Mouse (Mus musculus) intestine, embryonic 14.5 days (tissue): Measurements from ENCODE around the gene Cdk5. TPM values are rescaled to one million over a fixed set of nuclear protein-coding genes. Genes with fewer than 3 reads are reported as not detected.

Source experiments
- ATAC-seq: fragments of 200-750 bp; cut with Nextera tagmentation; replicated peaks from 2 replicates; pipeline ENCODE4 v1.8.0; 2017; ENCODE audit warnings: low read depth, moderate number of reproducible peaks, moderate TSS enrichment, moderate library complexity; ENCODE audit not compliant: low FRiP score, low TSS enrichment
- DNase-seq: peaks from one replicate; pipeline ENCODE4 v3.0.0-alpha.2; 2018; ENCODE audit warnings: low spot score
- H3K27ac ChIP-seq: fragments of 300-500 bp; sonication (generic); 2 replicates; pipeline ENCODE4 v1.5.1; 2014; ENCODE audit warnings: low read depth, mild to moderate bottlenecking, control low read depth
- H3K27me3 ChIP-seq: fragments of 300-500 bp; sonication (generic); replicated peaks from 2 replicates; pipeline ENCODE4 v1.6.1; 2014; ENCODE audit warnings: low read length, control low read depth; ENCODE audit not compliant: control insufficient read depth, insufficient read depth
- H3K36me3 ChIP-seq: fragments of 300-500 bp; sonication (generic); 2 replicates; pipeline ENCODE4 v1.6.1; 2014; ENCODE audit warnings: low read length, control low read depth; ENCODE audit not compliant: control insufficient read depth, insufficient read depth
- H3K4me1 ChIP-seq: fragments of 300-500 bp; sonication (generic); replicated peaks from 2 replicates; pipeline ENCODE4 v1.6.1; 2014; ENCODE audit warnings: low read length, control low read depth, mixed read lengths; ENCODE audit not compliant: control insufficient read depth, insufficient read depth
- H3K4me2 ChIP-seq: fragments of 300-500 bp; sonication (generic); 2 replicates; pipeline ENCODE4 v1.6.1; 2014; ENCODE audit warnings: low read length
- H3K4me3 ChIP-seq: fragments of 300-500 bp; sonication (generic); 2 replicates; pipeline ENCODE4 v1.5.1; 2014; ENCODE audit warnings: low read depth, low read length, control low read depth, mixed read lengths
- H3K9ac ChIP-seq: fragments of 300-500 bp; sonication (generic); 2 replicates; pipeline ENCODE4 v1.6.1; 2014; ENCODE audit warnings: mild to moderate bottlenecking, low read length
- H3K9me3 ChIP-seq: fragments of 300-500 bp; sonication (generic); 2 replicates; pipeline ENCODE4 v1.6.1; 2016; ENCODE audit warnings: low read length, control low read depth; ENCODE audit not compliant: control insufficient read depth
- WGBS: fragments of 180-500 bp; shearing (Covaris S2); extraction: QIAGEN DNeasy Blood & Tissue Kit; methylation state at CpG from one replicate; pipeline ENCODE4 v1.1.7; 2014; 5-methylcytosine and 5-hydroxymethylcytosine counted together
- polyA plus RNA-seq: library from polyadenylated mRNA; unstranded; fragments of >200 nt; fragmentation: Nextera tagmentation; extraction: Ambion mirVana; gene quantifications from 2 replicates; pipeline ENCODE4 v1.2.1, GENCODE M21; 2014

Cdk5 gene
- polyA plus RNA-seq, 1 experiment from 2014 or later = 41.2 TPM

DNA sequence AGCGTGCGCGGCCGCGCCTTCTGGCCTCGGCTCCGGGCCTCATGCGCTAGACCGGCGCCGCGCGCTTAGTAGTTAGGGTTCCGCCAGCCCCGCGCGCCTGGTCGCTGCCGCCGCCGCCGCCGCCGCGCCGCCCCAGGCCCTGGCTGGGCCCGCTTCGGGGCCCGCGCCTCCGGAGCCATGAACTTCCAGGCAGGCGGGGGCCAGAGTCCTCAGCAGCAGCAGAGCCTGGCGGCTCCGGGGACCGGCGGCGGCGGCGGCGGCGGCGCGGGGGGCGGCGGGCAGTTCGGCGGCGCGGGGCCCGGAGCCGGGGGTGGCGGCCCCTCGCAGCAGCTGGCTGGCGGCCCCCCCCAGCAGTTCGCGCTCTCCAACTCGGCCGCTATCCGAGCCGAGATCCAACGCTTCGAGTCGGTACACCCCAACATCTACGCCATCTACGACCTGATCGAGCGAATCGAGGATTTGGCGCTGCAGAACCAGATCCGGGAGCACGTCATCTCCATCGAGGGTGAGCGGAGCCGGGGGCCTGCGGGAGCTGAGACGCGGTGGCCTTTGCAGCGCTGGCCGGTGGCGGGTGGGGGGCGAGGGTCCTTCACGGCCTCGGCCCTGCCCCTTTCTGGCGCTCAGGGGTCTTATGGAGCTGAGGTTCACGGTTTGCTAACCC lies 28.8 kb upstream of the Cdk5 start, which contains the start of gene Agap3:
Gene Agap3 (plus strand): TSS at position 148 of the 661 bp plus-strand sequence.
- DNase-seq = no peak
- Histone ChIP-seq H3K4me2 (peak within 1 kb of the TSS; percentile 96), H3K4me1 (peaks cover 39% of the 10 kb centered on the region), H3K36me3 (no peaks in the 10 kb centered on the region), H3K4me3 (peak within 1 kb of the TSS; percentile 87), H3K9me3 (no peaks in the 10 kb centered on the region), H3K9ac (peak within 1 kb of the TSS; percentile 80), H3K27ac (peak within 1 kb of the TSS; percentile 86), H3K27me3 (no peaks in the 10 kb centered on the region)
- WGBS = under 1% methylated on average over 69 of the region's 85 CpGs
- ATAC-seq = peak; percentile 2; the same call in 1 of the 2 replicates

DNA sequence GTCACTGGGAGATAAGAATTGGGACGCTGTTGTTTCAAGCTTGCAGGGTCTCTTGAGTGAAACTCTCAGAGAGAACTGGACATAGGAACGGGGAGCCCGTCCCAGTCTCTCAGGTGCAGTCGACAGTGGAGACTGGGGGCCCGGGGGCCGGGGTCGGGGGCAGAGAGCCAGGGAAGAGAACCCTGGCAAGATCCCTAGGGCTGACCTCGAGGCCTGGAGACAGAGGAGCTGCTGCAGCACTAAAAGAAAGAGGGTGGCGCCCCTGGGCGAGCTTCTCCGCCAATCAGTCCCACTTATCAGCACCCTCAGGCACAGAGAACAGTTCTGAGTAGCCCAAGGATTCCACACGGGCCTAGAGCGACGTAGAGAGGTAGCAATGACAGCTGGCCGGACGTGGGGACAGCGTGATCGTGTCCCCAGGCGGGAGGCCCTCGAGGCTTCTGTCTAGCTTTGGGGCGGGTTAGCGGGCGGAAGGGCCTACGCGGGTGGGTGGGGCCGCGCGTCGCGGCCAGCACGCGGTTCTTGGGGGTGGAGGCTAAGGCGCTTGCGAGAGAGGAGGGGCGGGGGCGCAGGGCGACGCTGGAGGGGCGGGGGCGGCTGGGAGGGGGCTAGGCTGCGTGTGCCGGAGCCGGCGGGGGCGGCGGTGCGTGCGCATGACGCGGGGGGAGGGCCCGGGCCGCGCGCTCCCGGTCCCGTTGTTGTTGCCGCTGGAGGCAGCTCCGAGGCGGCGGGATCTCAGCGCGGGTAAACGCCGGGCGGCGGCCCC lies 28.1 kb upstream of the Cdk5 start:
- Histone ChIP-seq H3K9me3 (no peaks in the 10 kb centered on the region), H3K27ac (peak overlapping the region; percentile 86), H3K9ac (peak overlapping the region; percentile 80), H3K27me3 (no peaks in the 10 kb centered on the region), H3K4me1 (peaks cover 39% of the 10 kb centered on the region), H3K4me2 (peak overlapping the region; percentile 96), H3K4me3 (peak overlapping the region; percentile 87), H3K36me3 (no peaks in the 10 kb centered on the region)
- 3% methylated on average over 46 of the region's 66 CpGs for WGBS
- DNase-seq = peak; percentile 90
- ATAC-seq = peak; percentile 74

DNA sequence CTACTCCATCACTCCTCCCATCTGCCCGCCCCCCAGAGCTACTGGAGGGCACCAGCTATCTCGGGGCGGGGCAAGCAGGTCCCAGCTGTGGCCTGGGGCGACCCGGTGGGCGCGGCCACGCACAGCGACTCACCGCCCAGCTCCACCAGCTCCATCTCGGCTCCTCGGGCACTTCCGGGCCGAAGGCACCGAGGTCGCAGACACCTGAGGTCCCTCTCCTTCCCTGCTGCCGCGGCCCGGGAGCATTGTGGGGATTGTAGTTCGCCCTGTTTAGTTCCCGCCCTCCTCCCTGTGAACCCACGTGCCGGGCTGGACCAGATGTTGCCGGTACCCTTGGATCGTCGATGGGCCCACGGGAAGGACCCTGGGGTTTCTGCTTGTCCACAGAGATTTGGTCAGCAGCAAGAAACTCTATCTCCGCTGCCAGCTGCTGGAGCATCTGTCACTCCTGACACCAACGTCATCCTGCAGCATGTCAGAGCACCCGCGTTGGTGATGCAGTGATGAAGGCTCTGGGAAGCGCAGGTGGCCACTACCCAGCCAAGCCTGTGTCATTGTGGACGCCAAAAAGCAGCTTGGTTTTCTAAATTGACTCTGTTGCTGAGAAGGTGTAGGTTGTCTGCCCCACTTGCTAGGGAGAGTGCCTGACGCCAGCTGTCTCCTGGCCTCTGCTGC lies 24.4 kb upstream of the Cdk5 start, which contains the start of gene Tmub1:
Gene Tmub1 (minus strand): TSS at position 231 of the 675 bp plus-strand sequence.
- WGBS = 2% methylated on average over 34 of the region's 34 CpGs
- no peak within 1 kb of the TSS for H3K27ac ChIP-seq
- no peaks in the 10 kb centered on the region for H3K9me3 ChIP-seq
- H3K4me1 ChIP-seq = peaks cover 24% of the 10 kb centered on the region
- peak within 1 kb of the TSS; percentile 50 for H3K4me3 ChIP-seq
- no peaks in the 10 kb centered on the region for H3K27me3 ChIP-seq
- H3K36me3 ChIP-seq = peaks cover 12% of the 10 kb centered on the region
- H3K4me2 ChIP-seq = peak within 1 kb of the TSS; percentile 52
- peak within 1 kb of the TSS; percentile 17 for H3K9ac ChIP-seq
- DNase-seq (peak; percentile 87), ATAC-seq (peak; percentile 51)

DNA sequence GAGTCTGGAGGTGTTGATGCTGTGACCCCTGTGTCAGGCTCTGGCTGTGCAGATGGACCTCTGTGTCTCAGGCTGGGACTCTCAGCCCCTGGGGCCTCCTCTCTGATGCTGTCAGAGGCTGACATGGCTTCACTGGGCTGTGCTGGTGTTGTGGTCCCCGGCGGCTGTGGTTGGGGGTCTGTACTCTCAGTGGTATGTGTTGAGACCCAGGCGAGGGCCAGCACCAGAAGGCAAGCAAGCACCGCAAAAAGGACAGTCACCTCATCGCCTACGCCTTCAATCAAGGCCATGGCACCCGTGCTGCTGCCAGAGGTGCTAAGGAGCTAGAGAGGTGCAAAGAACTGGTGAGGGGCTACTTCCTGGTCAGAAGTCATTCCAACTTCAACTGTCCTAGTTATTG lies 23.3 kb upstream of the Cdk5 start:
- no peak overlapping the region for H3K27ac ChIP-seq
- no peak overlapping the region for H3K9ac ChIP-seq
- peaks cover 22% of the 10 kb centered on the region for H3K36me3 ChIP-seq
- 91% methylated on average over 7 of the region's 7 CpGs for WGBS
- DNase-seq = no peak
- no peaks in the 10 kb centered on the region for H3K9me3 ChIP-seq
- no peak overlapping the region for H3K4me3 ChIP-seq
- H3K27me3 ChIP-seq = no peaks in the 10 kb centered on the region
- no peak for ATAC-seq
- H3K4me1 ChIP-seq = peaks cover 24% of the 10 kb centered on the region
- no peak overlapping the region for H3K4me2 ChIP-seq

DNA sequence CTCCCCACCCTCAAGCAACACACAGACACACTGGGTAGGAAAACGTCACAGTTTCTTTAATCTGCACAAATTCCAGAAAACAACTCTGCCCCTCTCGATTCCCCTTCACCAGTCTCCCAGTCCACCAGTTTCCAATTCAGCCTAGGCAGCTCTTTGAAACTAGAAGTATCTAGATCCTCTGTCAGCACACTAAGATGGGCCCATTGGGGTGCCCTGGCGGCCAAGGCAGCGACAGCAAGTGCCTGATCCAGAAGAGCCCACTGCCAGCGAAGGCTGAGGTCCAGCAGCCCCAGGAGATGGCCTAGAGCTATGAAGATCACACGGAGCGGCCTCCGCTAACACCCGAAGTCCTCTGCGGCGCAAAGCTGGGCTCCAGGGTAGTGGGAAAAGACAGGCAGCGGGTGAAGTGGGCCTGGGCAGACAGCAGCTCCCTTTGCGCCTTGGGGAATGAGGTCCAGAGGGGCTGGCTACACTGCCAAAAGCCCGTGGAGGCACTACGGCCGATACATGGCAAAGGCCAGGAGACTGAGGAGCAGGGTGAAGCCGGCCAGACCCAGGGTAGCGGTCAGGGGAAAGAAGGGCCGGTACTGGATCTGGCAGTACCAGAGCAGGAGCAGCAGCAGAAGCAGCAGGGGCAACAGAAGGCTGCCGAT lies 22.2 kb upstream of the Cdk5 start:
- H3K4me3 ChIP-seq = peak overlapping the region; percentile 89
- H3K9me3 ChIP-seq = no peaks in the 10 kb centered on the region
- ATAC-seq (0 out of 2 replicates have a peak, but pooled peaks have one; percentile 1), DNase-seq (no peak)
- WGBS = 57% methylated on average over 20 of the region's 20 CpGs
- peaks cover 19% of the 10 kb centered on the region for H3K4me1 ChIP-seq
- H3K36me3 ChIP-seq = peaks cover 33% of the 10 kb centered on the region
- H3K27ac ChIP-seq = peak overlapping the region; percentile 84
- H3K4me2 ChIP-seq = peak overlapping the region; percentile 91
- no peaks in the 10 kb centered on the region for H3K27me3 ChIP-seq
- peak overlapping the region; percentile 40 for H3K9ac ChIP-seq

DNA sequence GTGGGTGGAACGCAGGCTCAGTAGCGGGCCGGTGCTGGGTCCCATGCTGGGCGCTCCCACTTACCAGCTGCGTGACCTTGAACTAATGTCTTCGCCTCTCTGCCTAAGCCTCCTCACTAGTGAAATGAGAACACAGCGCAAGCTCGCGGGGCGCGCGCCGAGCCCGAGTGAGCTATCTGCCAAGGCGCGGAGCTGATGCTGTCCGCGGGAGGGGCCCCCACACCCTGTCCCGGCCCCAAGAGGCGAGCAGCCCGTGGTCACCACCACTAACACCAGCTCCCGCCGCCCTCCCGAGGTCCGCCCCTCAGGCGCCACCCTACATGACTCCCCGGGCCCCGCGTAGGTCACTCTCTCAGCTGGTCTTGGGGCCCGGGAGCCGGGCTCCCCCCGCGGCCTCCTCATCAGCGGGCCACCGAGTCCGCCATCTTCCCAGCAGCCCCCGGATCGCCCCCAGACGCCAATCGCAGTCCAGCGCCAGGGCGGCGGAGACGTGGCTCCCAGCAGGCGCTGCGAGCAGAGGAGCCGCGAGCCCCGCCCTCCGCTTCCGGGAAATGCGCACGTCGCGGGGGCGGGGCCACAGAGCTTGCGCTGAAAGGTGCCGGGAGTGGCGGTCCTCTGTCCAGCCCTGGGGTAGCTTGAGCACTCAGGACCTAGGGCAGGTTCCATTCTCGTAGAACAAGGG lies 21.6 kb upstream of the Cdk5 start, which contains the start of gene Fastk:
Gene Fastk (minus strand): TSS at position 542 of the 682 bp plus-strand sequence.
- H3K4me2 ChIP-seq = peak within 1 kb of the TSS; percentile 91
- under 1% methylated on average over 60 of the region's 60 CpGs for WGBS
- H3K4me3 ChIP-seq = peak within 1 kb of the TSS; percentile 89
- peaks cover 19% of the 10 kb centered on the region for H3K4me1 ChIP-seq
- H3K27ac ChIP-seq = peak within 1 kb of the TSS; percentile 84
- H3K9me3 ChIP-seq = no peaks in the 10 kb centered on the region
- H3K36me3 ChIP-seq = peaks cover 39% of the 10 kb centered on the region
- DNase-seq (peak; percentile 91), ATAC-seq (peak; percentile 83)
- peak within 1 kb of the TSS; percentile 97 for H3K9ac ChIP-seq
- H3K27me3 ChIP-seq = no peaks in the 10 kb centered on the region

DNA sequence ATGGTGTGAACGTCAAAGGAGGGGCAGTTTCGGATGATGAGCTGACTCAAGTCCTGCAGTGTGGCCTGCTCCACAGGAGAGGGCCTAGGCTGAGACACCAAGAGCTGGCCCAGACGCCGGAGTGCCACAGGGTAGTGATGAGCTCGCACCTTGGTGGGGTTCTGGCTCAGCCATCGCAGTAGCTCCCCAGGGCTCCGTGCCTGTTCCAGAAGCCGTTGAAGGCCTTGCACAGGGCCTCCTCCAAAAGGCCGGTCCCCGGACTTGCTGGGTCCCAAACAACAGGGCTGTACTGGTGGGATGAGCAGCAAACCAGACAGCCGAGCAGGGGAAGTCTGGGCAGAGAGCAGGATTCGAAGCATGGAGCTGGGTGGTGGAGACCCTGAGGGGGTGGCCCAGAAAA lies 20.6 kb upstream of the Cdk5 start:
- H3K9ac ChIP-seq = peak overlapping the region; percentile 97
- WGBS = 85% methylated on average over 12 of the region's 12 CpGs
- H3K4me2 ChIP-seq = peak overlapping the region; percentile 91
- no peak for DNase-seq
- peak overlapping the region; percentile 89 for H3K4me3 ChIP-seq
- H3K27me3 ChIP-seq = no peaks in the 10 kb centered on the region
- no peaks in the 10 kb centered on the region for H3K9me3 ChIP-seq
- H3K4me1 ChIP-seq = peaks cover 19% of the 10 kb centered on the region
- H3K36me3 ChIP-seq = peaks cover 49% of the 10 kb centered on the region
- H3K27ac ChIP-seq = no peak overlapping the region
- ATAC-seq = no peak
